Mouse (Mus musculus): Measurements from ENCODE around the gene Flrt3. TPM values are rescaled to one million over a fixed set of nuclear protein-coding genes. Genes with fewer than 3 reads are reported as not detected.

The Flrt3 gene
- polyA plus RNA-seq, 1 experiment, result 9.8 TPM

DNA sequence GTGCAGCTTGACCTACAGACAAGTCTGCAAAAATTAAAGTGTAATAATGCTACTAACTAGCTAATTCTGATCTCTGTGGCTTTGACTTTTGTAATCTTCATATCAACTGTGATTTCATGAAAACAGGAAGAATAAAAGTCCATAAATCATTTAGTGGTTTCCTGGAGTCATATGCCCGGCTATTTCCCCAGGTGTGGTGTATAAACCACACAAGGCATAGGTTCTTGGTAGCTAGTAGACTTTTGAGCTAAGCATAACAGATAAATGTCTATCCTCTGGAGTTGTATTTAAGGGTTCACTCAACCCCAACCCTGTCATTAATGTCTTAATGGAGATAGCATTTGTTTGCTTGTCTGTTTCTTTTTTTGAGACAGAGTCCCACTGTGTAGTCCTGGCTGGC lies 20.1 kb upstream of the Flrt3 start:
- DNase-seq, result no peak
- Histone ChIP-seq H3K4me3 (replicated peaks; ENCODE audit: extremely low read depth, low read depth, low read length) (no peak overlapping the region), H3K4me1 (ENCODE audit: control insufficient read depth, insufficient read depth, low read length) (no peaks in the 10 kb centered on the region)
- TF ChIP-seq CTCF (IDR thresholded peaks at IDR 0.05; ENCODE audit: insufficient read depth, low read length) (no peak), POLR2A (IDR thresholded peaks at IDR 0.05; ENCODE audit: borderline replicate concordance, extremely low read depth, low read depth, low read length) (no peak)
- WGBS, result 62% methylated on average over 1 of the region's 1 CpGs

GRCm38 (mm10) chr2:140690906-140691305 lies 19.6 kb upstream of the Flrt3 start:
- 70% methylated on average over 2 of the region's 2 CpGs for WGBS
- no peak overlapping the region for H3K4me3 ChIP-seq (replicated peaks; ENCODE audit: extremely low read depth, low read depth, low read length)
- TF ChIP-seq CTCF (IDR thresholded peaks at IDR 0.05; ENCODE audit: insufficient read depth, low read length) (no peak), POLR2A (IDR thresholded peaks at IDR 0.05; ENCODE audit: borderline replicate concordance, extremely low read depth, low read depth, low read length) (no peak)
- H3K4me1 ChIP-seq (ENCODE audit: control insufficient read depth, insufficient read depth, low read length), result no peaks in the 10 kb centered on the region
- no peak for DNase-seq

GRCm38 (mm10) chr2:140676728-140677127 lies 5.5 kb upstream of the Flrt3 start:
- 61% methylated on average over 3 of the region's 3 CpGs for WGBS
- no peak for TF ChIP-seq POLR2A (IDR thresholded peaks at IDR 0.05; ENCODE audit: borderline replicate concordance, extremely low read depth, low read depth, low read length)
- TF ChIP-seq CTCF (IDR thresholded peaks at IDR 0.05; ENCODE audit: insufficient read depth, low read length), result no peak
- H3K4me3 ChIP-seq (replicated peaks; ENCODE audit: extremely low read depth, low read depth, low read length), result no peak overlapping the region
- no peaks in the 10 kb centered on the region for H3K4me1 ChIP-seq (ENCODE audit: control insufficient read depth, insufficient read depth, low read length)
- no peak for DNase-seq

- no peak overlapping the region for H3K4me3 ChIP-seq (replicated peaks; ENCODE audit: extremely low read depth, low read depth, low read length)
- H3K4me1 ChIP-seq (ENCODE audit: control insufficient read depth, insufficient read depth, low read length), result no peaks in the 10 kb centered on the region
- WGBS, result 86% methylated on average over 5 of the region's 5 CpGs
- TF ChIP-seq POLR2A (IDR thresholded peaks at IDR 0.05; ENCODE audit: borderline replicate concordance, extremely low read depth, low read depth, low read length), result no peak
- no peak for TF ChIP-seq CTCF (IDR thresholded peaks at IDR 0.05; ENCODE audit: insufficient read depth, low read length)
- no peak for DNase-seq
Measured at GRCm38 (mm10) chr2:140673466-140673865, 2.2 kb upstream of the Flrt3 start.

GRCm38 (mm10) chr2:140670457-140670856 lies 812 bp downstream of the Flrt3 start:
- peak; percentile 53 for DNase-seq
- Histone ChIP-seq H3K4me3 (replicated peaks; ENCODE audit: extremely low read depth, low read depth, low read length) (peak overlapping the region; percentile 87), H3K4me1 (ENCODE audit: control insufficient read depth, insufficient read depth, low read length) (no peaks in the 10 kb centered on the region)
- 4% methylated on average over 12 of the region's 12 CpGs for WGBS
- TF ChIP-seq CTCF (IDR thresholded peaks at IDR 0.05; ENCODE audit: insufficient read depth, low read length) (no peak), POLR2A (IDR thresholded peaks at IDR 0.05; ENCODE audit: borderline replicate concordance, extremely low read depth, low read depth, low read length) (no peak)

GRCm38 (mm10) chr2:140669786-140670185 lies 1.5 kb downstream of the Flrt3 start:
- DNase-seq, result no peak
- Histone ChIP-seq H3K4me1 (ENCODE audit: control insufficient read depth, insufficient read depth, low read length) (no peaks in the 10 kb centered on the region), H3K4me3 (replicated peaks; ENCODE audit: extremely low read depth, low read depth, low read length) (no peak overlapping the region)
- TF ChIP-seq POLR2A (IDR thresholded peaks at IDR 0.05; ENCODE audit: borderline replicate concordance, extremely low read depth, low read depth, low read length) (no peak), CTCF (IDR thresholded peaks at IDR 0.05; ENCODE audit: insufficient read depth, low read length) (no peak)
- 89% methylated on average over 2 of the region's 2 CpGs for WGBS

DNA sequence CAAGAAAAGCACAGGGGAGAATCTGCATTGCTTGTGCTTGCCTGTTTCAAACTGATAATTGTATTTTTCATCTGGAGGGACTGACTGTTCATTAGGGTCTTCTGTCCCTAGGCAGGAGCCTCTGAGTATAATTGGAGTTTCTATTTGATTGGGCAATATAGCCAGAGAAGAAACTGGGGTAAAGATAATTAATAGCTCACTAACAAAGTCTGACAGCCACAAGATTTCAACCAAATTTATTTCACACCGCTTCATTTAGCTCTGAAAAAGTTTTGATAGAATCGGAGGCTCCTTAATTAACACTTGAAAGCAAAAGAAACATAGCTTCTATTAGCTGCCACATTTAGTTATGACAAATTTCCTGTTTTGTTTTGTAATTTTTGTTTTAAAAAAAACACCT lies 2.2 kb downstream of the Flrt3 start:
- no peak for DNase-seq
- H3K4me1 ChIP-seq (ENCODE audit: control insufficient read depth, insufficient read depth, low read length), result no peaks in the 10 kb centered on the region
- H3K4me3 ChIP-seq (replicated peaks; ENCODE audit: extremely low read depth, low read depth, low read length), result no peak overlapping the region
- WGBS, result 74% methylated on average over 2 of the region's 2 CpGs
- TF ChIP-seq POLR2A (IDR thresholded peaks at IDR 0.05; ENCODE audit: borderline replicate concordance, extremely low read depth, low read depth, low read length), result no peak
- no peak for TF ChIP-seq CTCF (IDR thresholded peaks at IDR 0.05; ENCODE audit: insufficient read depth, low read length)

- H3K4me3 ChIP-seq (replicated peaks; ENCODE audit: extremely low read depth, low read depth, low read length), result no peak overlapping the region
- peak; percentile 45 for DNase-seq
- WGBS, result 14% methylated on average over 8 of the region's 8 CpGs
- TF ChIP-seq CTCF (IDR thresholded peaks at IDR 0.05; ENCODE audit: insufficient read depth, low read length) (peak; percentile 54), POLR2A (IDR thresholded peaks at IDR 0.05; ENCODE audit: borderline replicate concordance, extremely low read depth, low read depth, low read length) (no peak)
- no peaks in the 10 kb centered on the region for H3K4me1 ChIP-seq (ENCODE audit: control insufficient read depth, insufficient read depth, low read length)
Measured at GRCm38 (mm10) chr2:140668311-140668710, 3.0 kb downstream of the Flrt3 start.

DNA sequence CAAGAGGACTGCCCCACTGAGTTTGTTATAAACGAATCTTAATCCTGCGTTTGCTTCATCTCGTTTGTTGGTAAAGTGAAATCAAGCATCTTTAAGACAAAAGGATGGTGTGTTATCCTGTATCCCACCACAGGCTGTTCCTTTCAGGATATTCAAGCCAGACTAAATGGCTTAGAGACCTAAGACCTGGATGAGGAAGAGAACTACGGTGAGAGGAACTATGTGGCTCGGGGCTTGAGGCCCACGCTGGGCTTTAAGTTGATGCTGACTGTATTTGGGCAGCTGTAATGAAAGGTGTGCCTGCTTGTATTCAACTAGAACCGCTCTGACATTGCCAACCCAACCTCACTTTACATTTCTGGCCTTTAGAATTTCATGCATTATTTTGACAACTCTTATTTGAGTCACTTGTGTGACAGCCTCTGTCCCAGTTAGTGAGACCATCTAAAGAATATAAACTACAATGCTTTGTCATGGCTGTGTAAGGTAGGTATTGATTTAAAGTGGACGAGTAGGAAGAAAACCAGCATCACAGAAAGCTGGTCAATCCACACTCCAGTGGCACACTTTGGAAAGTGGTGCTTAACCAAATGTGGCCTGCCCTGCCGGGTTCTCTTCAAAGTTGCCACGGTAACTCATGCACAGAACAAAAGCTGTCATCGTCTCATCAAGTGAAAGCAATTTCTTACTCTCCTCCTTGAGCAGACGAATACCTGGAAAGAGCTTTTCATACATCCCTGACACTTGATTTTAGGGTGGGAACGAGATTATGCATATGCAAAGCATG lies 3.8 kb downstream of the Flrt3 start:
- TF ChIP-seq POLR2A (IDR thresholded peaks at IDR 0.05; ENCODE audit: borderline replicate concordance, extremely low read depth, low read depth, low read length) (no peak), CTCF (IDR thresholded peaks at IDR 0.05; ENCODE audit: insufficient read depth, low read length) (no peak)
- no peak for DNase-seq
- Histone ChIP-seq H3K4me3 (replicated peaks; ENCODE audit: extremely low read depth, low read depth, low read length) (no peak overlapping the region), H3K4me1 (ENCODE audit: control insufficient read depth, insufficient read depth, low read length) (no peaks in the 10 kb centered on the region)
- 72% methylated on average over 13 of the region's 13 CpGs for WGBS

- Histone ChIP-seq H3K4me1 (ENCODE audit: control insufficient read depth, insufficient read depth, low read length) (no peaks in the 10 kb centered on the region), H3K4me3 (replicated peaks; ENCODE audit: extremely low read depth, low read depth, low read length) (no peak overlapping the region)
- WGBS, result 48% methylated on average over 7 of the region's 7 CpGs
- no peak for TF ChIP-seq CTCF (IDR thresholded peaks at IDR 0.05; ENCODE audit: insufficient read depth, low read length)
- TF ChIP-seq POLR2A (IDR thresholded peaks at IDR 0.05; ENCODE audit: borderline replicate concordance, extremely low read depth, low read depth, low read length), result no peak
- no peak for DNase-seq
Measured at GRCm38 (mm10) chr2:140666846-140667245, 4.4 kb downstream of the Flrt3 start.

Measured in lung, adult 2 months (tissue).